Mouse (Mus musculus) urinary bladder, postnatal 4 days (tissue): Measurements from ENCODE around the gene Erbb4.

Experiments
- DNase-seq, 2 experiments: peaks; one replicate each; pipeline ENCODE4 v3.0.0; 2021 to 2022; ENCODE audit warnings: low spot score in 2 of 2

The Erbb4 gene

GRCm38 (mm10) chr1:68106543-68106860, 1001.4 kb downstream of the Erbb4 start:
- DNase-seq = no peak

- no peak for DNase-seq
These were observed 1001.9 kb downstream of the Erbb4 start for GRCm38 (mm10) chr1:68105834-68106542.

- no peak for DNase-seq
These were observed 1018.2 kb downstream of the Erbb4 start for GRCm38 (mm10) chr1:68089623-68090022.

- no peak for DNase-seq
These were observed 1051.4 kb downstream of the Erbb4 start for GRCm38 (mm10) chr1:68056494-68056893.

- no peak for DNase-seq
These were observed 1053.1 kb downstream of the Erbb4 start for GRCm38 (mm10) chr1:68054715-68055114.

GRCm38 (mm10) chr1:68049856-68050255, 1058.0 kb downstream of the Erbb4 start:
- no peak for DNase-seq

- no peak for DNase-seq
These were observed 1060.7 kb downstream of the Erbb4 start for GRCm38 (mm10) chr1:68047139-68047538.

- no peak for DNase-seq
These were observed 1061.3 kb downstream of the Erbb4 start for GRCm38 (mm10) chr1:68046551-68046970.

- DNase-seq = no peak
These were observed 1083.5 kb downstream of the Erbb4 start for GRCm38 (mm10) chr1:68024086-68024940.

GRCm38 (mm10) chr1:68020020-68020419, 1087.8 kb downstream of the Erbb4 start:
- no peak for DNase-seq

- no peak for DNase-seq
These were observed 1088.2 kb downstream of the Erbb4 start for GRCm38 (mm10) chr1:68019618-68020017.
